Mouse (Mus musculus) olfactory bulb, adult 2 months (tissue): ENCODE results near the gene Cd36.

ENCODE experiments used
- CTCF ChIP-seq: fragments of 200-500 bp; IDR thresholded peaks from 2 replicates; pipeline ENCODE4 v1.5.1; 2012; ENCODE audit warnings: low read depth, mild to moderate bottlenecking, low read length, moderate library complexity; ENCODE audit not compliant: insufficient read depth
- POLR2A ChIP-seq: fragments of 200-500 bp; IDR thresholded peaks from 2 replicates; pipeline ENCODE4 v1.6.1; 2012; ENCODE audit warnings: mild to moderate bottlenecking, low read depth, low read length, moderate library complexity; ENCODE audit not compliant: insufficient read depth

DNA sequence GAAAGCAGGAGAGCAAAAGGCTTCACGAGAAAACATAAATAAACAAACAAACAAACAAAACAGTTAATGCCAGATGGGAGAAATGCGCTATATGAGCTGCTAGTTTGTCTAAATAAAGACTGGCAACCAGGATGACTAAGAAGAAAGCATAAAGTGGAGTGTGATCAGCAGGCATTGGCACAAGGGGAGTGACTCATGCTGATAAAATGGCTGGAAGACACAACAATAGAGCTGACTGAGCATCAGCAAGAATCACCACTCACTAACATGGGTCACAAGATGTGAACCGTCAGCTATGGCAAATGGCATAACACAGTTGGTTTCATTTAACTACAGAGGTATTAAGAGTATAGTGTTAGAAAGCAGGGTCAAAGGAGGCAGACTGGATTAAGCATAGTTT lies 140.3 kb downstream of the Cd36 start:
- TF ChIP-seq POLR2A (no peak), CTCF (no peak)
